Mouse (Mus musculus): ENCODE results near the gene Celf1.

DNA sequence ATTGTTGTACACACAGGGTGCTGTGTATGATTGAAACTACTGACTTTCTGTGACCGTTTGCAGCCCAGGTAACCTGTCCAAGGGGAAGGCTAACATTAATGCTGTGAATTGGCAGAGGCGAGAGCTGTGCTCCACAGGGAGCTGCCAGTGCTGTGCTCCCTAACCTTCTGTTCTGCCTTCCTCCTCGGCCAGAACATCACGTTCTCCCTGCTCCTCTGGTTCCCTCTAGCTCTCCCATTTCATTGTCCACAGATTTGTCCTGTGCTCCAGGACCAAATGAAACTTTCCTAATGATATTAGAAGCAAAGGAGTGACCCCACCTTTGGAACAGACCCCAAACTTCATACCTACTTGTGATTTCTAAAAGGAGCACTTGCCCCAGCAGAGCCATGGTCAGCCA, 75.2 kb downstream of the Celf1 start:
- no peak for TF ChIP-seq CTCF (IDR thresholded peaks at IDR 0.05; ENCODE audit: low read depth, low read length)
- TF ChIP-seq POLR2A (IDR thresholded peaks at IDR 0.05; ENCODE audit: insufficient read depth, low read length), result no peak
